Mouse (Mus musculus): ENCODE results near the gene Cped1. TPM values are rescaled to one million over a fixed set of nuclear protein-coding genes. Genes with fewer than 3 reads are reported as not detected.
A peak's percentile ranks its signal among the peaks of the same experiment; 100 is the strongest.

The Cped1 gene
- polyA plus RNA-seq (2015; fragmentation: Nextera tagmentation; extraction: Ambion mirVana): 2.7 and 3.0 TPM in 2 replicates

DNA sequence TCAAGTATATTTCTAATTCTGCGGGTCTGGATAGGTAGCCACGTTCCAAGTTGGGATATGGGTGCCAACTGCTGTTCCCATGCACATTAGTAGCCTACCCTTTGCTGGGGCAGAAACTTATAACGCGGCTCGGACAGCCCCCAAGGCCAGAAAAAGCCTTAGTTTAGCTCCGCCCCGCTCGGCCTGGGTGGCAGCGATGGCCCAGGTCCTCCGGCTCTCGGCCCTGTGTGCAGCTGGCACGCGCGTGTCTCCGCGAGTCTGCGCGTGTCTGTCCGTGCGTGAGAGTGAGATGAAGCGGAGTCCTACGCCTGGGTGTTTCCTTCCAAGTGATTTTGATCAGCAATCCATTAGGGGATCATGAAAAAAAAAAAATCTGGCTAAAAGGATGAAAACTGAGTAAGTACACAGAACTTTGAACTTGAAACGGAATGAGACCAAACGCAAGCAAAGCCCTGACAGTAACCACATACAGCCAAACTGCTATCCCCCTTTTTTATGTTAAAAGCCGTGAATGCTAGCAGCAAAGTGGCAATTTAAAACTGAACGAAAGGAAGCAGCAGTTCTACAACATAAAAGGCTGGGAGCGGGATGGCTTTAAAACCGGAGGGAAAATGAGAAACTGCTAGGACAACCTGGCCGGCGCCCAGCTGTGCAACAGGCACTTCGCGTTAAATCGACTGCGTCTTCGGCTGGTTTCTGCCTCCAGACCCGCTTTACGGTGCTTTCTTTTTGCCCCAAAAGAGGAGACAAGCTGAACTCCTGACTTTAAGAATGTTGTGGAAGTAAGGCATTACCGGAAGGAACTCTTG lies at the start of gene Cped1:
Cped1 (plus strand) TSS at position 185 of the 809 bp plus-strand sequence.
- Histone ChIP-seq H3K4me2 (peak within 1 kb of the TSS; percentile 85), H3K4me1 (peaks cover 17% of the 10 kb centered on the region), H3K27ac (no peak within 1 kb of the TSS), H3K4me3 (peak within 1 kb of the TSS; percentile 44), H3K9ac (peak within 1 kb of the TSS; percentile 56), H3K27me3 (peaks cover 34% of the 10 kb centered on the region), H3K9me3 (replicated peaks) (no peaks in the 10 kb centered on the region), H3K36me3 (ENCODE audit: poor library complexity, severe bottlenecking) (no peaks in the 10 kb centered on the region)
- peak; percentile 77 for ATAC-seq
- WGBS: under 1% methylated on average over 38 of the region's 38 CpGs

DNA sequence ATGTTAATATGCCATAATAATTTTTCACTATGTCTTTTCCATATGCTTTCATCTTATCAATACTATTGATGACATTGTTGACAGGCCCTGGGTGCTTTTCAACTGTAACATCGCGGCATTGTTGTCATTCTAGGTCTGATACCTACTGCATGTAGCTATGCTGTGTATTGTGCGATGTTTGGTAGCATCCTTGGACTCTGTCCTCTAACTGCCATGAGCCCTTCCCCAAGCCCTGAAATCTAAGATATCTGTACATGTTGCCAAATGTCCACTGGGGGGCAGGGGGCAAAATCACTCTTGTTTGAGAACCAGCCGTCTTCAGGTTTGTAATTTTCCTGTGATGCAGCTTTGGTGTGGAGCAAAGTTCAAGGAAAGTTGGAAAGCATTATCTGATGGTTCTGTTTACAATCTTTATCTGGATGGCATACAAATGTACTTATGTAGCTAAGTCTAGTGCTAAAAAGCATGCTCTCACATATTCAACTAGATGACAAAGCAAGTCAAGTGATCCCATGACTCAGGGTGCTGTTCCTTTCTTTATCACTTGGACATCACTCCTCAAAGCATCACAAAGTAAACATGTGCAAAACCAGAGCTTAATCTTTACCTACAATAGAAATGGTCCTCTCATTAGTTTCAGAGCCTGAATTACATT lies 47.6 kb upstream of the Cped1 start:
- Histone ChIP-seq H3K9ac (no peak overlapping the region), H3K4me2 (no peak overlapping the region), H3K9me3 (replicated peaks) (no peaks in the 10 kb centered on the region), H3K36me3 (ENCODE audit: poor library complexity, severe bottlenecking) (no peaks in the 10 kb centered on the region), H3K27me3 (no peaks in the 10 kb centered on the region), H3K4me3 (no peak overlapping the region), H3K27ac (no peak overlapping the region), H3K4me1 (no peaks in the 10 kb centered on the region)
- ATAC-seq: no peak
- WGBS: 79% methylated on average over 4 of the region's 4 CpGs

DNA sequence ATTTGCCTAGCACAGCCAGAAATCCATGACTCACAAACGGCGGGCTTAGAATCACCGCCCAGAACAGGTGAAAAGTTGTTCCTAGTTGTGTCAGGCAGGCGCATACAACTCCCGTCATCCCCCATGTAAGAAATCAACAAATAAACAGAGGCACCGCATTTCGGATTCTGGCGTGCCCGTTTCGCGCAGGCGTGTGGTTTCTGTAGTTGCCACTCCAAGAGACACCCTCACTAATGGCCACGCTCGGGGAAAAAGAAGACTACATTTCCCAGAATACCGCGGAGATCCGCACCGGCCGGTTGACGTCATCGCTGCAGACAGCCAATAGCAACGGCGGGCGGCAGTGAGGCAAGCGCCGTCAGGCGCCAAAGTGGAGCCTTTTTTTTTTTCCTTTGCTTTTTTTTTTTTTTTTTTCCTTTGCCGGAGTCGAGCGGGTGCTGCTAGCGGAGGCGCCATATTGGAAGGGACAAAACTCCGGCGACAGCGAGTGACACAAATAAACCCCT lies 36.4 kb upstream of the Cped1 start, which contains the start of gene Ing3:
Ing3 (plus strand) TSS at position 346 of the 506 bp plus-strand sequence.
- H3K9me3 ChIP-seq (replicated peaks): no peaks in the 10 kb centered on the region
- no peaks in the 10 kb centered on the region for H3K27me3 ChIP-seq
- WGBS: under 1% methylated on average over 34 of the region's 35 CpGs
- peak; percentile 98 for ATAC-seq
- peak within 1 kb of the TSS; percentile 97 for H3K27ac ChIP-seq
- H3K4me2 ChIP-seq: peak within 1 kb of the TSS; percentile 80
- peaks cover 20% of the 10 kb centered on the region; the same call in 1 of the 2 replicates for H3K36me3 ChIP-seq (ENCODE audit: poor library complexity, severe bottlenecking)
- peak within 1 kb of the TSS; percentile 72 for H3K4me3 ChIP-seq
- peak within 1 kb of the TSS; percentile 79 for H3K9ac ChIP-seq
- H3K4me1 ChIP-seq: peaks cover 14% of the 10 kb centered on the region

- peak; percentile 96 for ATAC-seq
- no peaks in the 10 kb centered on the region for H3K9me3 ChIP-seq (replicated peaks)
- peak overlapping the region; percentile 97 for H3K27ac ChIP-seq
- H3K9ac ChIP-seq: peak overlapping the region; percentile 79
- H3K36me3 ChIP-seq (ENCODE audit: poor library complexity, severe bottlenecking): peaks cover 25% of the 10 kb centered on the region
- peaks cover 14% of the 10 kb centered on the region for H3K4me1 ChIP-seq
- peak overlapping the region; percentile 72 for H3K4me3 ChIP-seq
- H3K4me2 ChIP-seq: peak overlapping the region; percentile 80
- H3K27me3 ChIP-seq: no peaks in the 10 kb centered on the region
- 1% methylated on average over 56 of the region's 68 CpGs for WGBS
Measured at GRCm38 (mm10) chr6:21949771-21950448, 35.8 kb upstream of the Cped1 start.

DNA sequence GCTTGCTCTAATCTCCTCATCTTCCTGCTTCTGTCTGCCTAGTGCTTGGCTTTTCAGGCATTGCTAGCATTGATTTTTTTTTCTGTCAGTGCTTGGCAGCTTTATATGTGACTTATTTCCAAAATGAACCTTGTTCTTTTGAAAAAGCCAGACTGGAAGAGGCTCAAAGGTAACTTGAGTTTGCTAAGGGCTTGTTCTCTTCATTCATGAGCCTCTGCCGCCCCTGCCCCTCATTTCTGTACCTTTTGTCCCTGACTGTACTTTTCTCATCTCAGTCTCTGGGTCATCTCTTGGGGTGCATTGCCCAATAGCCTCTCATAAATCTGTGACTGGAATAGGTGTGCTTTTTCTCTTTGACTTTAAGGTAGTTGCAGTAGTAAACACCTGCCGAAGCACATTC lies 35.0 kb upstream of the Cped1 start:
- Histone ChIP-seq H3K4me1 (peaks cover 14% of the 10 kb centered on the region), H3K9me3 (replicated peaks) (no peaks in the 10 kb centered on the region), H3K36me3 (ENCODE audit: poor library complexity, severe bottlenecking) (peaks cover 33% of the 10 kb centered on the region), H3K27me3 (no peaks in the 10 kb centered on the region), H3K4me2 (peak overlapping the region; percentile 80), H3K9ac (peak overlapping the region; percentile 79), H3K4me3 (peak overlapping the region; percentile 72), H3K27ac (no peak overlapping the region)
- no peak for ATAC-seq
- WGBS: 86% methylated on average over 2 of the region's 2 CpGs

- no peaks in the 10 kb centered on the region for H3K27me3 ChIP-seq
- WGBS: 90% methylated on average over 4 of the region's 4 CpGs
- H3K9ac ChIP-seq: no peak overlapping the region
- no peak overlapping the region for H3K27ac ChIP-seq
- no peak overlapping the region for H3K4me3 ChIP-seq
- no peaks in the 10 kb centered on the region for H3K9me3 ChIP-seq (replicated peaks)
- ATAC-seq: no peak
- no peak overlapping the region for H3K4me2 ChIP-seq
- H3K36me3 ChIP-seq (ENCODE audit: poor library complexity, severe bottlenecking): peaks cover 64% of the 10 kb centered on the region
- peaks cover 12% of the 10 kb centered on the region for H3K4me1 ChIP-seq
Measured at GRCm38 (mm10) chr6:21955468-21955867, 30.2 kb upstream of the Cped1 start.

DNA sequence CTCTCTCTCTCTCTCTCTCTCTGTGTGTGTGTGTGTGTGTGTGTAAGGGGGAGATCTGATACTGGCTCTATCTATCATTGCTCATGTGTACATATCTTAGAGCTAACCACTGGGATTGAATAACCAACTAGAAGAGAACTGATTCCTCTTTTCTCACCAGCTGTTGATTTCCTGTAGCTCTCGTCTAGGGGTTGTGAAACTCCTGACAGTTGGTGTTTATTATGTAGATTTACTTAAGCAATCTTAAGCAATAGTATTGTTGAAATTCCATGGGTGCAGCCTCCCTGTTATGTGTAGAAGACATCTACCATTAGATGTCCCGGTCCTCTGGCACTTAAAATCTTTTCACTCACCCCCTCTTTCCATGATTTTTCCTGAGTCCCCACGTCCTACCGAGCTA lies 26.8 kb upstream of the Cped1 start:
- no peak overlapping the region for H3K4me3 ChIP-seq

DNA sequence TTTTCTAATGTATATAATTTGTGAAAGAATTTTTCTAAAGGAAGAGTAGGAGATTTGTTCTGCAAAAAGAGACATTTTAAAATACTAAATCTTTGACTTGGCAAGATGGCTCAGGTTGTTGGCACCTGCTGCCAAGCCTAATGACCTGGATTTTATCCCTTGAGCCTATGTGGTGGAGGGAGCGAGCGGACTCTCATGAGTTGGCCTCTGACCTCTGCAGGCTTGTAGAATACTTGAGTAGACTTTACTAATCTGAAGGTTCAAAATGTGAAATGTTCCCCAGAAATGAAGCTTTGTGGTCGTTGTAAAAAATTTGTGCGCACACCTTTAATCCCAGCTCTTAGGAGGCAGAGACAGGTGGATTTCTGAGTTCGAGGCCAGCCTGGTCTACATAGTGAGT lies 25.8 kb upstream of the Cped1 start:
- 97% methylated on average over 5 of the region's 5 CpGs for WGBS
- no peak overlapping the region for H3K4me2 ChIP-seq
- H3K27ac ChIP-seq: no peak overlapping the region
- H3K4me3 ChIP-seq: no peak overlapping the region
- H3K36me3 ChIP-seq (ENCODE audit: poor library complexity, severe bottlenecking): peaks cover 42% of the 10 kb centered on the region
- H3K4me1 ChIP-seq: no peaks in the 10 kb centered on the region
- no peak for ATAC-seq
- no peak overlapping the region for H3K9ac ChIP-seq
- no peaks in the 10 kb centered on the region for H3K9me3 ChIP-seq (replicated peaks)
- no peaks in the 10 kb centered on the region for H3K27me3 ChIP-seq

More for the DNA sequence above, 26.8 kb upstream of the Cped1 start:
- Histone ChIP-seq H3K9me3 (replicated peaks) (no peaks in the 10 kb centered on the region), H3K9ac (no peak overlapping the region), H3K36me3 (ENCODE audit: poor library complexity, severe bottlenecking) (peaks cover 47% of the 10 kb centered on the region), H3K27ac (no peak overlapping the region), H3K4me2 (no peak overlapping the region), H3K27me3 (no peaks in the 10 kb centered on the region), H3K4me1 (no peaks in the 10 kb centered on the region)
- ATAC-seq: no peak
- 81% methylated on average over 4 of the region's 4 CpGs for WGBS

DNA sequence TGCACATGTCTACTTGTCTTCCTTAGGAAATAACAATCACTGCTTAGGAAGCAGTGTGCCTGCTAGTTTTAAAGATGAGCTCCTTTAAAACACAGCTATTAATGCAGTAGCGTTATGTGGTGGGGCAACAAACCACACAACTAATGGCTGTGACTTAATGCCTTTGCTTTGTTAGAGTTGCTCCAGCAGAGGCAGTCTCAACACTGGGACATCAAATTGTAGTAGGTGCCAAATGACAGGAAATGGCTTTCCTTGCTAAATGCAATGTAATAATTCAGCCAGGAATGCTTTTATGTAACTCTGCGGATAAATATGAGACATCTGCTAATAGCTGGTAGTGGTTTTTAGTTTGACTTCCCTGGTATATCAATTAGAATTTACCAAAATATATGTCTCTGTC lies 8.2 kb upstream of the Cped1 start:
- H3K4me1 ChIP-seq: no peaks in the 10 kb centered on the region
- WGBS: 93% methylated on average over 2 of the region's 2 CpGs
- no peak overlapping the region for H3K27ac ChIP-seq
- no peak overlapping the region for H3K4me2 ChIP-seq
- no peak for ATAC-seq
- H3K9me3 ChIP-seq (replicated peaks): no peaks in the 10 kb centered on the region
- H3K36me3 ChIP-seq (ENCODE audit: poor library complexity, severe bottlenecking): peaks cover 28% of the 10 kb centered on the region
- H3K4me3 ChIP-seq: no peak overlapping the region
- no peak overlapping the region for H3K9ac ChIP-seq
- no peaks in the 10 kb centered on the region for H3K27me3 ChIP-seq

DNA sequence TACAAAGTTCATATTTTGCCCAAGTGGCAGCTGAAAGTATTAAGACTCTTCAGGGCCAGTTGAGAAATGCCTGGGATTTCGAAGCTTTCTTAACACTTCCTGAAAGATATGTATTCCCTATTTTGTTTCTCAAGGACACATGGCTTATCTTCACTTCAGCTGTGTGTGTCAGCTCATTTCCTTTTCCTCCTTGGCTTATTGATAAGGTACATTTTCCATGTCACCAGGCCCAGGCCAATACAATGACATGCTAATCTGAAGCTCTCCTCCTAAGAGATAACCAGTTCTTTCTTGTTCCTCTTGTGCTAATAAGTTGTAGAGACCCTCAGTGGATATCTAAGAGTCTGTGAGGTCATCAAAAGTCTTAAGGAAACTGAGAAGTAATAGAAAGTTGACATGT lies 4.6 kb upstream of the Cped1 start:
- H3K36me3 ChIP-seq (ENCODE audit: poor library complexity, severe bottlenecking): 0 out of 2 replicates have a peak, but pooled peaks cover 5% of the 10 kb centered on the region
- H3K4me3 ChIP-seq: no peak overlapping the region
- WGBS: 82% methylated on average over 1 of the region's 1 CpGs
- ATAC-seq: no peak
- no peak overlapping the region for H3K27ac ChIP-seq
- H3K9ac ChIP-seq: no peak overlapping the region
- peaks cover 11% of the 10 kb centered on the region for H3K27me3 ChIP-seq
- no peaks in the 10 kb centered on the region for H3K9me3 ChIP-seq (replicated peaks)
- H3K4me2 ChIP-seq: no peak overlapping the region
- peaks cover 9% of the 10 kb centered on the region for H3K4me1 ChIP-seq

GRCm38 (mm10) chr6:21984990-21985731 lies 555 bp upstream of the Cped1 start:
- H3K36me3 ChIP-seq (ENCODE audit: poor library complexity, severe bottlenecking): no peaks in the 10 kb centered on the region
- H3K4me2 ChIP-seq: peak overlapping the region; percentile 85
- peaks cover 17% of the 10 kb centered on the region for H3K4me1 ChIP-seq
- H3K9ac ChIP-seq: peak overlapping the region; percentile 56
- ATAC-seq: peak; percentile 66
- peaks cover 34% of the 10 kb centered on the region for H3K27me3 ChIP-seq
- no peak overlapping the region for H3K27ac ChIP-seq
- no peaks in the 10 kb centered on the region for H3K9me3 ChIP-seq (replicated peaks)
- 10% methylated on average over 16 of the region's 16 CpGs for WGBS
- peak overlapping the region; percentile 44 for H3K4me3 ChIP-seq
